Mouse (Mus musculus): ENCODE data around the gene Sectm1a.

DNA sequence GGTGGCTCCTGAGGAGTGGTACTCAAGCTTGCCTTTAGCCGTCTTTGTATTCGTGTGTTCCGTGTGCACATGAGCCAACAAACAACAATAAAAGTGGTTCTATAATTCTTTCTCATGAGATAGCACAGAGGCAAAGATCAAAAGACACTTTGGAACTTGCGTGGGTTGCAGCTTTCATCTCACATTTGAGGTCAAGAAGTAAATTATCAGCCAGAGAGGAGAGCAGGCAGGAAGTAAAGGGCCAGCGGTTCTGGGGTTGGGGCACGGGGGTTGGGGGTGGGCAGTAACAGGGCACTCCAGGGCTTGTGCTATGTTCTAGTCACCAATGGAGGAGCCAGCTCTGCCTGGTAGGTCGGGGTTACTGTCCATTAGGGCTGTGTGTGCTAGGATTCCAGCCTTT is 19.7 kb upstream of the Sectm1a start:
- TF ChIP-seq POLR2A (IDR thresholded peaks at IDR 0.05; ENCODE audit: borderline replicate concordance, insufficient read depth, low read length) (no peak), CTCF (IDR thresholded peaks at IDR 0.05; ENCODE audit: borderline replicate concordance, insufficient read depth, low read depth, low read length) (no peak)
